Mouse (Mus musculus) megakaryocyte-erythroid progenitor cell, adult 5 weeks (primary cell): ENCODE results near the gene Tdrd1. TPM values are rescaled to one million over a fixed set of nuclear protein-coding genes. Genes with fewer than 3 reads are reported as not detected.

Experiments used
- polyA plus RNA-seq: library from polyadenylated mRNA; stranded (reverse); fragments of >175 nt; gene quantifications from 2 replicates; pipeline ENCODE4 v1.2.3, GENCODE M21; 2012

The Tdrd1 gene
- not detected in 2 replicates for polyA plus RNA-seq

DNA sequence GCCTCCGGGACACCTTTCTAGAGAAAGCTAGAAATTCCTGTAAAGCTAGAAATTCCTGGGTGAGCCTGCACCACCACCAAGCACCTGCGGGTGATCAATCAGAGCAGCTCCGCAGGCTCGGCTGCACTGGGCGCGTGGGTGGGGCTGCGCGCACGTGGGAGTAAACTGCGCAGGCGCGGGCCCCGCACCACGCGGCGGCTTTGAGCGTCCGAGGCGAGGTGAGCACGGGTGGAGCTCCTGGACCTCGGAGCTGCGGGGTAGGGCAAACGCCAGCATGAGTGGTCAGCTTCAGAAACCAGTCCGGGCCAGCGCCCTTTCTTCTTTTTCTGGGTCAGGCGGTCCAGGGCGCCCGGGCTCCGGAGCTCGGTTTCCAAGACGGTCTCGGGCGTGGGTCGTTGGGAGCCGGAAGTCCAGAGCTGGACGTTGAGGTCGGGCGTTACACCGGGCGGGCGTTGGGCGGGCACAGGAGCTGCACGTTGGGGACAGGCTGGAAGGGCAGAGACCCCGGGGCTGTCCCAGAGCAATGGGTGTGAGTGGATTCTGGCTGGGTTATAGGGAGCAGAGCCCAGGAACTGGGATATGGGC lies at the start of gene Tdrd1:
Gene Tdrd1, plus strand, starts transcription at position 163 of the 585 bp plus-strand sequence.

DNA sequence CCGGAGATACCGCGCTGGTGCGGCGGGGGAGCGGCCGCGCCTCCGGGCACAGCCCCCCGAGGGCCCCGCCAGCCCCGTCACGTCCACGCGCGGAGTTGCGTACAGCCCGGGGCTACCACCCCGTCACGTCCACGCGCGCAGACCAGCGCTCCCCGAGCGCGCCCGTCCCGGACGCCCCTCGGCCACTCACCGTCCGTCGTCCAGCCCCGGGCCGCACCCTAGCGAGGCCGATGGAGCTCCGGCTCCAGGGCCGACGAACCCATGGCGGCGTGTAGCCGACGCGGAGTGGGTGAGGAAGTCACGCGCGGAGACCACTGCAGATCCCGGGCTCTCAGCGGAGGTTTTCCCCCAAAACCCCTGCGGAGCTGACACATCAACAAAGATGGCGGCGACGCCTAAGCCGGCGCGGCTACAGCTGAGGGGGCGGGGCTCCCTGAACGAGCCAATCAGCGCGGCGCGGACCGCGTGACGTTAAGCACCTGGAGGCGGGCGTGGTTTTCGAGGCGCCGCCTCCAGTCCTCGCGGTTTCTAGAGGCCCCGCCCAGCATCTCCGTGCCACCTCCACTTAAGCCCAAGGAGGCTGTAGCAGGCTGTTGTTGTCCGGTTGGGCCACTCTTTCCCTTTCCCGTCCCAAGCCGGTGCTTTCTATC lies 4.1 kb upstream of the Tdrd1 start, which contains the start of gene Ccdc186:
Gene Ccdc186, minus strand, starts transcription at position 393 of the 650 bp plus-strand sequence.

DNA sequence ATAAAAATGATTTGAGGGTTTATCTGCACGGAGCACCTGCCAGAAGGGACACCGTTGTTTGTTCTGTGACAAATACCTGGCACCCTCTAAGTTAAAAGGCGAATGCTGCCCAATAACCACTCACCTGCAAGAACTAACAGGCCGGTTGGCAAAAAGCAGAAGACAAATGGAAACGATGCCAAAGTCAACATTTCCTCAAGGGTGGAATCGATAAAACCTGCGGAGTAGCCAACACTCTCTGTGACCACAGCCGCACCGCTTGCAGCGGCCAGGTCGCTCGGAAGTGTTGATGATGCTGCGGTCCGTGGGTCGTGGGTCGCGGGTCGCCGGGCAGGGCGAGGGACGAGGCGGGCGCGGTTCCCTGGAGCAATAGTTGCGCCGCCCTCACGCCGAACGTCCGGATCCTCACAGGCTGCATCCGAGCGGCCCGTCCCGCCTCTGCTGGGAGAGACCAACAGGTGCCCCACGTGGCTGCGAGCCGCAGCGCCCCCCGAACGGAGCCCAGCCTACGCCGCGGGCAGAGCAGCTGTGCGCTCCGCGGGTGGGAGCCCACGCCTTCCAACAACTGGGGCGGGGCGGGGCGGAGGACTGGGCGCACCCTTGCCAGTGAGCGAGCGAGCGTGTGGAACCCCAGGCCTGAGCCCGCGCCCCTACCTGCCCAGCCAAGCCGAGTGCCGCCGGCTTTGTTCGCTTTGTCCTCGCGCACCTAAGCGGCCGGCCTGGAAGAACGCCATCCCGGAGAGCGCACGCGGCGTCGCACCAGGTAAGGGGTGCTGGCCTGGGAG lies 48.0 kb downstream of the Tdrd1 start, which contains the start of gene Vwa2:
Gene Vwa2, plus strand, starts transcription at position 434 of the 785 bp plus-strand sequence.

Other genes starting within 250 kb of the Tdrd1 start
- gene Adrb1, start 104.0 kb upstream of the Tdrd1 start, polyA plus RNA-seq: 0.18 TPM in 2 replicates
- 1.4 and 1.7 TPM in 2 replicates for gene Ccdc186, start 4.0 kb upstream of the Tdrd1 start, polyA plus RNA-seq
- gene Vwa2, start 48.0 kb downstream of the Tdrd1 start, polyA plus RNA-seq: not detected in 2 replicates
- gene Afap1l2, start 182.0 kb downstream of the Tdrd1 start, polyA plus RNA-seq: not detected in 2 replicates